Mouse (Mus musculus): Measurements from ENCODE around the gene Wnt7b. TPM values are rescaled to one million over a fixed set of nuclear protein-coding genes. Genes with fewer than 3 reads are reported as not detected.

The Wnt7b gene
- polyA plus RNA-seq, 1 experiment: 2.5 TPM

GRCm38 (mm10) chr15:85564034-85564769 lies 18.1 kb downstream of the Wnt7b start:
- Histone ChIP-seq H3K36me3 (ENCODE audit: control insufficient read depth, insufficient read depth) (no peaks in the 10 kb centered on the region), H3K4me3 (ENCODE audit: insufficient read depth, poor library complexity, severe bottlenecking) (no peak overlapping the region), H3ac (ENCODE audit: control insufficient read depth, insufficient read length, low read depth) (no peak overlapping the region), H3K79me2 (ENCODE audit: control insufficient read depth, insufficient read depth) (no peaks in the 10 kb centered on the region), H3K27me3 (ENCODE audit: control insufficient read depth, insufficient read depth, insufficient read length) (no peaks in the 10 kb centered on the region), H3K79me3 (ENCODE audit: low read depth) (no peaks in the 10 kb centered on the region)
- TF ChIP-seq MYOD1 (IDR thresholded peaks at IDR 0.05; ENCODE audit: control insufficient read depth, insufficient read length, low read depth) (no peak), MAX (IDR thresholded peaks at IDR 0.05) (no peak), MYOG (IDR thresholded peaks at IDR 0.05; ENCODE audit: control insufficient read depth, extremely low read depth, insufficient read length) (no peak), CTCF (IDR thresholded peaks at IDR 0.05; ENCODE audit: control insufficient read depth, insufficient read depth, insufficient read length) (no peak), FOSL1 (IDR thresholded peaks at IDR 0.05; ENCODE audit: insufficient read depth, low read length, poor library complexity, severe bottlenecking) (no peak), USF1 (IDR thresholded peaks at IDR 0.05; ENCODE audit: low read depth) (no peak), CEBPB (IDR thresholded peaks at IDR 0.05; ENCODE audit: low read depth) (no peak)

- no peaks in the 10 kb centered on the region for H3K79me3 ChIP-seq (ENCODE audit: low read depth)
- no peaks in the 10 kb centered on the region for H3K79me2 ChIP-seq (ENCODE audit: control insufficient read depth, insufficient read depth)
- no peak for TF ChIP-seq CEBPB (IDR thresholded peaks at IDR 0.05; ENCODE audit: low read depth)
- TF ChIP-seq MYOD1 (IDR thresholded peaks at IDR 0.05; ENCODE audit: control insufficient read depth, insufficient read length, low read depth): no peak
- TF ChIP-seq USF1 (IDR thresholded peaks at IDR 0.05; ENCODE audit: low read depth): no peak
- TF ChIP-seq MAX (IDR thresholded peaks at IDR 0.05): no peak
- no peak for TF ChIP-seq FOSL1 (IDR thresholded peaks at IDR 0.05; ENCODE audit: insufficient read depth, low read length, poor library complexity, severe bottlenecking)
- no peak for TF ChIP-seq CTCF (IDR thresholded peaks at IDR 0.05; ENCODE audit: control insufficient read depth, insufficient read depth, insufficient read length)
- TF ChIP-seq MYOG (IDR thresholded peaks at IDR 0.05; ENCODE audit: control insufficient read depth, extremely low read depth, insufficient read length): no peak
- H3K27me3 ChIP-seq (ENCODE audit: control insufficient read depth, insufficient read depth, insufficient read length): no peaks in the 10 kb centered on the region
- H3K36me3 ChIP-seq (ENCODE audit: control insufficient read depth, insufficient read depth): no peaks in the 10 kb centered on the region
- no peak overlapping the region for H3ac ChIP-seq (ENCODE audit: control insufficient read depth, insufficient read length, low read depth)
- H3K4me3 ChIP-seq (ENCODE audit: insufficient read depth, poor library complexity, severe bottlenecking): no peak overlapping the region
These were observed 20.3 kb downstream of the Wnt7b start for GRCm38 (mm10) chr15:85561953-85562352.

- no peak overlapping the region for H3K4me3 ChIP-seq (ENCODE audit: insufficient read depth, poor library complexity, severe bottlenecking)
- no peaks in the 10 kb centered on the region for H3K27me3 ChIP-seq (ENCODE audit: control insufficient read depth, insufficient read depth, insufficient read length)
- no peaks in the 10 kb centered on the region for H3K36me3 ChIP-seq (ENCODE audit: control insufficient read depth, insufficient read depth)
- no peaks in the 10 kb centered on the region for H3K79me3 ChIP-seq (ENCODE audit: low read depth)
- no peak overlapping the region for H3ac ChIP-seq (ENCODE audit: control insufficient read depth, insufficient read length, low read depth)
- no peak for TF ChIP-seq CEBPB (IDR thresholded peaks at IDR 0.05; ENCODE audit: low read depth)
- no peak for TF ChIP-seq MYOD1 (IDR thresholded peaks at IDR 0.05; ENCODE audit: control insufficient read depth, insufficient read length, low read depth)
- TF ChIP-seq MYOG (IDR thresholded peaks at IDR 0.05; ENCODE audit: control insufficient read depth, extremely low read depth, insufficient read length): no peak
- no peak for TF ChIP-seq CTCF (IDR thresholded peaks at IDR 0.05; ENCODE audit: control insufficient read depth, insufficient read depth, insufficient read length)
- no peak for TF ChIP-seq FOSL1 (IDR thresholded peaks at IDR 0.05; ENCODE audit: insufficient read depth, low read length, poor library complexity, severe bottlenecking)
- TF ChIP-seq MAX (IDR thresholded peaks at IDR 0.05): no peak
- no peak for TF ChIP-seq USF1 (IDR thresholded peaks at IDR 0.05; ENCODE audit: low read depth)
- H3K79me2 ChIP-seq (ENCODE audit: control insufficient read depth, insufficient read depth): no peaks in the 10 kb centered on the region
These were observed 21.4 kb downstream of the Wnt7b start for GRCm38 (mm10) chr15:85560830-85561229.

DNA sequence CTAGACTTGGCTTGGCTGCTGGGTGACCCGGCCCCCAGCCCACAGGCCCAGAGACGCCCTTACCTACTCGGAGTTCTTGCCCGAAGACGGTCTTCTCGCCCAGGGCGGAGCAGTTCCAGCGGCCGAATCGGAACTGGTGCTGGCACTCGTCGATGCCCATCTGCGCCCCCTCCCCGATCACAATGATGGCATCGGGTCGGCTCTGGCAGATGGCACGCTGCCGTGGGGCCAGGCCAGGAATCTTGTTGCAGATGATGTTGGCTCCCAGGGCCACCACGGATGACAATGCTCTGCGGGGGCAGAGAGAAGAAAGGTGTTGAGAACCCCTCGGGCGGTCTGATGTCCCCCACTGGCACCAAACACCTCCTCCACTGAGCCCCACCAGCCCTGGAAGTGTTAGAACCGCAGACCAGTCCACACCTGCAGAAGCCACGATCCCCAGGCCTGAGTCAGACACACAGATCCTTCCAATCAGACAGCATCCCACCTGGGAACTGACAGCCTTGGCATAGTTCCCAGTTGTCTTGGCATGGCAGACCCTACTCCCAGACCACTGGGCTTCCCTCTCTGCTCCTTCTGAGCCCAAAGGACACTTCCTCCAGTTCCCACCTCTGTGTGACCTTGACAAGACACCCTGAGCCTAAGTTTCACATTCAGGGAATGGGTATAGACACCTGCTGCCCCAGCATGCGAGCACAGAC lies 23.3 kb downstream of the Wnt7b start:
- no peaks in the 10 kb centered on the region for H3K79me3 ChIP-seq (ENCODE audit: low read depth)
- H3K79me2 ChIP-seq (ENCODE audit: control insufficient read depth, insufficient read depth): no peaks in the 10 kb centered on the region
- H3K36me3 ChIP-seq (ENCODE audit: control insufficient read depth, insufficient read depth): no peaks in the 10 kb centered on the region
- H3K27me3 ChIP-seq (ENCODE audit: control insufficient read depth, insufficient read depth, insufficient read length): no peaks in the 10 kb centered on the region
- no peak overlapping the region for H3ac ChIP-seq (ENCODE audit: control insufficient read depth, insufficient read length, low read depth)
- no peak overlapping the region for H3K4me3 ChIP-seq (ENCODE audit: insufficient read depth, poor library complexity, severe bottlenecking)
- TF ChIP-seq CEBPB (IDR thresholded peaks at IDR 0.05; ENCODE audit: low read depth) (no peak), MAX (IDR thresholded peaks at IDR 0.05) (no peak), CTCF (IDR thresholded peaks at IDR 0.05; ENCODE audit: control insufficient read depth, insufficient read depth, insufficient read length) (no peak), USF1 (IDR thresholded peaks at IDR 0.05; ENCODE audit: low read depth) (no peak), MYOG (IDR thresholded peaks at IDR 0.05; ENCODE audit: control insufficient read depth, extremely low read depth, insufficient read length) (no peak), MYOD1 (IDR thresholded peaks at IDR 0.05; ENCODE audit: control insufficient read depth, insufficient read length, low read depth) (no peak), FOSL1 (IDR thresholded peaks at IDR 0.05; ENCODE audit: insufficient read depth, low read length, poor library complexity, severe bottlenecking) (no peak)

- Histone ChIP-seq H3K79me2 (ENCODE audit: control insufficient read depth, insufficient read depth) (no peaks in the 10 kb centered on the region), H3ac (ENCODE audit: control insufficient read depth, insufficient read length, low read depth) (peak overlapping the region; percentile 13), H3K36me3 (ENCODE audit: control insufficient read depth, insufficient read depth) (no peaks in the 10 kb centered on the region), H3K27me3 (ENCODE audit: control insufficient read depth, insufficient read depth, insufficient read length) (no peaks in the 10 kb centered on the region), H3K79me3 (ENCODE audit: low read depth) (no peaks in the 10 kb centered on the region), H3K4me3 (ENCODE audit: insufficient read depth, poor library complexity, severe bottlenecking) (no peak overlapping the region)
- no peak for TF ChIP-seq CTCF (IDR thresholded peaks at IDR 0.05; ENCODE audit: control insufficient read depth, insufficient read depth, insufficient read length)
- no peak for TF ChIP-seq FOSL1 (IDR thresholded peaks at IDR 0.05; ENCODE audit: insufficient read depth, low read length, poor library complexity, severe bottlenecking)
- TF ChIP-seq CEBPB (IDR thresholded peaks at IDR 0.05; ENCODE audit: low read depth): no peak
- TF ChIP-seq MAX (IDR thresholded peaks at IDR 0.05): no peak
- TF ChIP-seq USF1 (IDR thresholded peaks at IDR 0.05; ENCODE audit: low read depth): no peak
- TF ChIP-seq MYOD1 (IDR thresholded peaks at IDR 0.05; ENCODE audit: control insufficient read depth, insufficient read length, low read depth): no peak
- TF ChIP-seq MYOG (IDR thresholded peaks at IDR 0.05; ENCODE audit: control insufficient read depth, extremely low read depth, insufficient read length): no peak
These were observed 26.5 kb downstream of the Wnt7b start for GRCm38 (mm10) chr15:85555799-85556198.

All from C2C12 (cell line).